Mouse (Mus musculus) embryonic facial prominence, embryonic 11.5 days (tissue): ENCODE measurements around the gene 0610030E20Rik. TPM values are rescaled to one million over a fixed set of nuclear protein-coding genes. Genes with fewer than 3 reads are reported as not detected.

Experiments
- ATAC-seq: fragments of 200-750 bp; cut with Nextera tagmentation; replicated peaks from 2 replicates; pipeline ENCODE4 v1.8.0; 2017; ENCODE audit warnings: low read depth; ENCODE audit not compliant: insufficient number of reproducible peaks, low FRiP score, low TSS enrichment
- DNase-seq: peaks from one replicate; pipeline ENCODE4 v3.0.0-alpha.2; 2015; ENCODE audit warnings: low spot score
- H3K27ac ChIP-seq: fragments of 300-500 bp; sonication (generic); replicated peaks from 2 replicates; pipeline ENCODE4 v1.5.1; 2014; ENCODE audit warnings: mild to moderate bottlenecking, low read depth, low read length, control low read depth
- H3K27me3 ChIP-seq: fragments of 300-500 bp; sonication (generic); 2 replicates; pipeline ENCODE4 v1.6.1; 2014; ENCODE audit warnings: mild to moderate bottlenecking, low read length, moderate library complexity, mixed read lengths; ENCODE audit not compliant: control insufficient read depth, insufficient read depth
- H3K36me3 ChIP-seq: fragments of 300-500 bp; sonication (generic); replicated peaks from 2 replicates; pipeline ENCODE4 v1.6.1; 2014; ENCODE audit warnings: low read depth, mild to moderate bottlenecking, low read length, moderate library complexity, mixed read lengths; ENCODE audit not compliant: control insufficient read depth, insufficient read depth
- H3K4me1 ChIP-seq: fragments of 300-500 bp; sonication (generic); 2 replicates; pipeline ENCODE4 v1.6.1; 2014; ENCODE audit warnings: low read length, mixed read lengths; ENCODE audit not compliant: control insufficient read depth, insufficient read depth
- H3K4me2 ChIP-seq: fragments of 300-500 bp; sonication (generic); 2 replicates; pipeline ENCODE4 v1.6.1; 2014; ENCODE audit warnings: low read depth, mild to moderate bottlenecking, control low read depth, low read length, moderate library complexity
- H3K4me3 ChIP-seq: fragments of 300-500 bp; sonication (generic); 2 replicates; pipeline ENCODE4 v1.5.1; 2014; ENCODE audit warnings: low read depth, low read length, control low read depth
- H3K9ac ChIP-seq: fragments of 300-500 bp; sonication (generic); replicated peaks from 2 replicates; pipeline ENCODE4 v1.6.1; 2014; ENCODE audit warnings: mild to moderate bottlenecking, control low read depth, low read length
- H3K9me3 ChIP-seq: fragments of 300-500 bp; sonication (generic); replicated peaks from 2 replicates; pipeline ENCODE4 v1.6.1; 2016; ENCODE audit warnings: mild to moderate bottlenecking, low read length, inconsistent platforms, mixed read lengths; ENCODE audit not compliant: control insufficient read depth
- WGBS: fragments of 180-500 bp; shearing (Covaris S2); extraction: QIAGEN DNeasy Blood & Tissue Kit; methylation state at CpG from one replicate; pipeline ENCODE4 v1.1.7; 2014; 5-methylcytosine and 5-hydroxymethylcytosine counted together
- polyA plus RNA-seq: library from polyadenylated mRNA; unstranded; fragments of >200 nt; fragmentation: Nextera tagmentation; extraction: Ambion mirVana; gene quantifications from 2 replicates; pipeline ENCODE4 v1.2.1, GENCODE M21; 2014

The 0610030E20Rik gene
- polyA plus RNA-seq, 1 experiment from 2014 or later: 16.4 TPM

DNA sequence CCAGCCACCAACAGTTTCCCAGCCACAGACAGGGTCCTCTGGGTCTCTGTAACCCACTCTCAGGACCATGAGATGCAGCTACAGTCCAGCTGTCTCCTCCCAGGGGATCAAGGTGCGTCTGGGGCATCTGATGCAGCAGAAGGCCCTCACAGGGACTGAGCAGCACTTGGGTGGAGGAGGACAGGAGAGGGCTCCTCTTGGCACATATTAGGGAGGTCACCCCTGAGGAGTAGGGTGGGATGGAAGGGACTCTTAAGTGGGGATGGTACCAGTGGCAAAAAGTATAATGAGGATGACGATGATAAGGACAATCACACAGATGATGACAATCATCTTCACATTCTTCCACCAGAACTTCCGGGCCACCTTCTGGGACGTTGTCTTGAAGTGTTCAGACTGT lies 38.1 kb downstream of the 0610030E20Rik start:
- no peaks in the 10 kb centered on the region for H3K9me3 ChIP-seq
- H3K9ac ChIP-seq: no peak overlapping the region
- H3K36me3 ChIP-seq: no peaks in the 10 kb centered on the region
- H3K4me2 ChIP-seq: no peak overlapping the region
- 0 out of 2 replicates have a peak, but pooled peaks cover 2% of the 10 kb centered on the region for H3K27me3 ChIP-seq
- H3K27ac ChIP-seq: no peak overlapping the region
- no peaks in the 10 kb centered on the region; the same call in 1 of the 2 replicates for H3K4me1 ChIP-seq
- DNase-seq (no peak), ATAC-seq (no peak)
- H3K4me3 ChIP-seq: no peak overlapping the region
- 79% methylated on average over 4 of the region's 4 CpGs for WGBS

DNA sequence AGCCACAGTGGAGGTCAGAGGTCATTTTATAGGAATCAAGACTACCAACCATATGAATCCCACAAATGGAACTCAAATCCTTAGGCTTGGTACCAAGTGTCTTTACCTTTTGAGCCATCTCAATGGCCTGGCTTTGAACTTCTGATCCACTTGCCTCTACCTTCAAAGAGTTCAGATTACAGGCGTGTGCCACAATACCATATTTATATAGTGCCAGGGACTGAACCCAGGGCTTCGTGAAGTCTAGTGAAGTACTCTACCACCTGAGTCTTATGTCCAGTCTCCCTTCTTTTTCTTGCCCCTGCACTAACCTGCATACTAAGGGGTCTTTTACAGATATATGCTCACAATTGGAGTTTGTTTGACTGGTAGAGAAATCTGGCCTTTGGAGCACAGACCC lies 39.4 kb downstream of the 0610030E20Rik start:
- Histone ChIP-seq H3K9ac (no peak overlapping the region), H3K36me3 (no peaks in the 10 kb centered on the region), H3K4me1 (no peaks in the 10 kb centered on the region), H3K27me3 (no peaks in the 10 kb centered on the region), H3K4me3 (no peak overlapping the region), H3K27ac (no peak overlapping the region), H3K9me3 (no peaks in the 10 kb centered on the region), H3K4me2 (no peak overlapping the region)
- 86% methylated on average over 2 of the region's 2 CpGs for WGBS
- no peak for ATAC-seq
- no peak for DNase-seq

DNA sequence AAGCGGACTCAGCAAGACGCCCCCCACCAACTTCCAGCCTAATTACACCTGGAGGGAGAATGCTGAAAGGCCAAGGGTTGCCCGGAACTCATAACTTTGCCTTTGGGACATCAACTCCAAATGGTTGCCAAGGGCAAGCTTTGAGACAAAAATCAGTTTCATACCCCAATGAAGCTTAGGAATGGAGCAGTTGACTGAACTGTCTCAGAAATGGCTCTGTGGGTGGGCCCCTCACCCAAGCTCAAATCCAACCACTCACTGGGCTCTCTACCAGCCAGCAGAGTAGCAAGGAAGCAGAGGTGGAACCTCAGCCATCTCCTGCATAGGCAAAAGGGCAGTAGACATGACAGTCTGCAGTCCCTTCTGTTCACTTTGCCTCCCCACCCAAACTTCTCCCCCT lies 40.7 kb downstream of the 0610030E20Rik start:
- 62% methylated on average over 3 of the region's 3 CpGs for WGBS
- H3K27ac ChIP-seq: no peak overlapping the region
- H3K9me3 ChIP-seq: no peaks in the 10 kb centered on the region
- no peak overlapping the region for H3K9ac ChIP-seq
- DNase-seq (no peak), ATAC-seq (no peak)
- no peak overlapping the region for H3K4me3 ChIP-seq
- H3K4me1 ChIP-seq: no peaks in the 10 kb centered on the region
- H3K27me3 ChIP-seq: no peaks in the 10 kb centered on the region
- no peaks in the 10 kb centered on the region for H3K36me3 ChIP-seq
- no peak overlapping the region for H3K4me2 ChIP-seq

DNA sequence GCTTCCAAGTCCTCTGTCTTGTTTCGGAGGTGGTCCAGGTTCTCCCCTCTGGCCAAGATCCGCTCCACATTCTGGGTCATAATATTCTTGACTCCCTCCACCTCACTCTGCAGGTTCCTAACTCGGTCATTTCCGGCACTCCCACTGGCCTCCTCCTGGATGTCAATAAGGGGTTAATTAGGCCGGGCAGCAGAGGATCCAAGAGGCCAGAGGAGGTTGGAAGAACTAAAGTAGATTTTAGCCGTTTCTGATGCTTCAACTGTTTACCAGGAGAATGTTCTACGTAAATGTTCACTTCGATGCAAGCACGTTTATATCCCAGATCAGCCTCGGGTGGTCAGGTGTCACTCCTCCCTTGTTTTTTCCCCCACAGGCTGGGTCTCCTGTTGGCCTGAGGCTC lies 41.1 kb downstream of the 0610030E20Rik start:
- no peaks in the 10 kb centered on the region for H3K36me3 ChIP-seq
- no peak overlapping the region for H3K9ac ChIP-seq
- no peaks in the 10 kb centered on the region for H3K4me1 ChIP-seq
- WGBS: 59% methylated on average over 10 of the region's 10 CpGs
- H3K4me2 ChIP-seq: no peak overlapping the region
- DNase-seq (no peak), ATAC-seq (no peak)
- H3K27me3 ChIP-seq: no peaks in the 10 kb centered on the region
- H3K27ac ChIP-seq: no peak overlapping the region
- H3K9me3 ChIP-seq: no peaks in the 10 kb centered on the region
- no peak overlapping the region for H3K4me3 ChIP-seq

DNA sequence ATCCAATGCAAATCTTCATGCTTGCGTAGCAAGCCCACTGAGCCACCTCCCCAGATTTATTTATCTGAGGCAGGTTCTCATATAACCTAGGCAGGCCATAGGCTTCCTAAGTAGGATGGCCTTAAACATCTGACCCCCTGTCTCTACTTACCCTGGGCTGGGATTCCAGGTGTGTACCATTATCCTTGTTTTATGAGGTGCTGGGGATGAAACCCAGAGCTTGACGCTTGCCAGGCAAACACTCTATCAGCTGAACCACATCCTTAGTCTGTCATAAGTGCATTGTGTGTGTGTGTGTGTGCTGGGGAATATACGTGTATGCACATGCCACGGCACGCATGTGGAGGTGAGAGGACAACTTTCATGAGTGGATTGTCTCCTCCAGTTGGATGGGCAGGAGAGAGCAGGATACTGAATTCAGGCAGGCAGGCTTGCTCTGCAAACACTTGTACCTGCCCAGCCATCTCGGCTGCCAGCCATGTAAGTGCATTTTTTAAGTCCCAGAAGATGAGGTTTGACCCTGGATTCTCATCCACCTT lies 41.7 kb downstream of the 0610030E20Rik start:
- ATAC-seq: no peak
- H3K4me1 ChIP-seq: no peaks in the 10 kb centered on the region
- H3K4me3 ChIP-seq: no peak overlapping the region
- WGBS: 84% methylated on average over 6 of the region's 6 CpGs
- H3K27ac ChIP-seq: no peak overlapping the region
- H3K36me3 ChIP-seq: no peaks in the 10 kb centered on the region
- H3K9ac ChIP-seq: no peak overlapping the region
- no peaks in the 10 kb centered on the region for H3K9me3 ChIP-seq
- DNase-seq: no peak
- no peaks in the 10 kb centered on the region for H3K27me3 ChIP-seq
- no peak overlapping the region for H3K4me2 ChIP-seq

DNA sequence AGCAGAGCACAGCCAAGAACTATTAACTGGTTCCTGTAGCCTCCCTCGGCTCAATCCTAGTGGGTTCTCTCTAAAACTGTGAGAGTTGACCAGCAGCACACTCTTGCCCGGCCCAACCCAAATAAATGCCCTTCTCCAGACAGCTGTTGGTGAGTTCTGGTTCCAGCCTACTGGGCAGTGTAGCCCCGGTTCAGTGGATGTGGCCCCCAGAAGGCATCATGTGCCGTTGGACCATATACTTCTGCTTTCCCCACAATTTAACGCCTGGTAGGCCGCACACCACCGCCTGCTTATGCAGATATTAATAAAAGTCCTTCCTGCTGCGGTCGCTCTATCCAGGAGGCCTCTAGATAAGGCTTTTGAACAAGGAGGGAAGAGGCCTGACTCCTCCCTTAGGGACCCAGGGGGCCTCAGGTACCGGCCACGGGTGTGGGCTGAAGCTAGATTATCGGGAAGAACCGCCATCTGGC lies 42.4 kb downstream of the 0610030E20Rik start:
- ATAC-seq: no peak
- peak overlapping the region; percentile 66; the same call in 1 of the 2 replicates for H3K27ac ChIP-seq

DNA sequence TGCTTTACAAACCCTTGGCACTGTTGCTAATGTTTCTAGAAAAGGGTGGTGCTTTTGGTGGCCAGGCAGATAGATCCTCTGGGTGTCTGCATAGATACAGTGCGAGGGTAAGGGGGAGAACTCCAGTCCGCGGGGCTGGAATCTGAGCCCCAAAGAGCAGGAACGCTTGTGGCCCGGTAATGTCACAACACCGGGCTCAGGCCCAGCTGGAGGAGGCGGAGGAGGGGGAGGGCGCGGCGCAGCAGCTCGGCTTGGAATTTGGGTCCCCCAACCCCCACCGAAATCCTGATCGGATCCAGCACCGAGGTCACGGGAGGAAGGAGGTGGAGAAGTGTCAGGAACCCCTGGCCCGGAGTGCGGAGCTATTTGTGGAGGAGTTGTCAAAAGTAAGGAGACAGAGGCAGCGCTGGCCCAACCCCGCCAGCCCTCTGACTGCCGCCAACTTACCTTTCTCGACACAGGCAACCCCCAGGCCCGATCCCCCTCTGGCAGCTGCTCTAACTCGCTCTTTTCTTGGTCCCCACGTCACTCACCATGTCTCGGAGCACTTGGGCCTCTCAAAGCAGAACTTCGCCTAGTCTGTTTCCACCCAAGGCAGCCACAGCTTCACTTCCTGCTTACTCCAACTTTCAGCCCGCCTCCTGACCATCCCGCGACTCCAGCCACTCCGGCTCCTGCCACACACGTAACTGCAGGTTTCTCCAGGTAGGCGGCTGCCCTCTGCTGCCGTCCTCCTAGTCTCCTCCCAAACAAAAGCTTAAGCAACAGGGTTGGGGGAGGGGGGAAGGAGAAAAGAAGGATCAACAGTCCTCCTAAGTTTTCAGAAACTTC lies 43.0 kb downstream of the 0610030E20Rik start, which contains the start of gene Vamp8:
Vamp8 (minus strand) TSS at position 763 of the 831 bp plus-strand sequence.
- Histone ChIP-seq H3K4me2 (peak within 1 kb of the TSS; percentile 75), H3K9ac (peak within 1 kb of the TSS; percentile 72), H3K4me1 (no peaks in the 10 kb centered on the region), H3K27ac (peak within 1 kb of the TSS; percentile 66), H3K27me3 (no peaks in the 10 kb centered on the region), H3K36me3 (no peaks in the 10 kb centered on the region), H3K4me3 (peak within 1 kb of the TSS; percentile 51), H3K9me3 (no peaks in the 10 kb centered on the region)
- peak; percentile 68 for ATAC-seq
- peak; percentile 59 for DNase-seq
- 1% methylated on average over 33 of the region's 33 CpGs for WGBS

More for the DNA sequence above, 42.4 kb downstream of the 0610030E20Rik start:
- WGBS: 27% methylated on average over 13 of the region's 13 CpGs
- no peaks in the 10 kb centered on the region for H3K27me3 ChIP-seq
- H3K4me1 ChIP-seq: no peaks in the 10 kb centered on the region
- peak overlapping the region; percentile 75 for H3K4me2 ChIP-seq
- peak overlapping the region; percentile 51 for H3K4me3 ChIP-seq
- H3K9me3 ChIP-seq: no peaks in the 10 kb centered on the region
- no peak for DNase-seq
- no peaks in the 10 kb centered on the region for H3K36me3 ChIP-seq
- H3K9ac ChIP-seq: peak overlapping the region; percentile 72
